Mouse (Mus musculus) ES-Bruce4 (cell line): ENCODE measurements around the gene Ybey.

ENCODE experiments used
- CTCF ChIP-seq: IDR thresholded peaks from one replicate; pipeline ENCODE4 v1.8.1; 2011; ENCODE audit warnings: low read depth, low read length
- POLR2A ChIP-seq: IDR thresholded peaks from one replicate; pipeline ENCODE4 v1.8.1; 2011; ENCODE audit warnings: low read length; ENCODE audit not compliant: insufficient read depth

DNA sequence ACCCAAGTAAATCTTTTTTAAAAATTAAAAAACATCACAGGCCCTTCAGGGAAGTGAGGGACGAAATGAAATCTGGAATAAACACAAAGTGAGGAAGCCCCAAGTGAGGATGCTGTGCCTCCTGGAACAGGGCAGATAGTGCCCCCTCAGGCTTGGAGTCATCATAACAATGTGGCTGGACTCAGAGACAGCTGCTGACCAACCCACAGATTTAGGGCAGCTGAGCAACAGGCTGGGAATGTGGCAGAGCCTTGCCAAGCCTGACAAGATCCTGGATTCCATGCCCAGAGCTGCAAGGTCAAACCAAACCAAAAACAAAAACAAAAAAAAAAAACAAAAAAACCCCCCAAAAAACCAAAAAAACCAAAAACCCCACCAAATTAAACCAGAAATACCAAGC lies 7.7 kb downstream of the Ybey start:
- TF ChIP-seq CTCF (no peak), POLR2A (no peak)
